Mouse (Mus musculus) right cerebral cortex, postnatal 25 days (tissue): Measurements from ENCODE around the gene Pnliprp1.

ENCODE experiments used
- DNase-seq: peaks from one replicate; pipeline ENCODE4 v3.0.0; 2022

Gene Pnliprp1

GRCm38 (mm10) chr19:58781566-58781965 lies 52.9 kb downstream of the Pnliprp1 start:
- DNase-seq, result no peak

GRCm38 (mm10) chr19:58783938-58784337 lies 55.3 kb downstream of the Pnliprp1 start:
- DNase-seq, result no peak

- DNase-seq, result no peak
Measured at GRCm38 (mm10) chr19:58789194-58789593, 60.5 kb downstream of the Pnliprp1 start.
